Mouse (Mus musculus) bone marrow macrophage, adult 2 months (primary cell): ENCODE data around the gene Ccdc13. TPM values are rescaled to one million over a fixed set of nuclear protein-coding genes. Genes with fewer than 3 reads are reported as not detected.

Source experiments
- H3K27ac ChIP-seq: 2 replicates; pipeline ENCODE4 v1.5.1; 2012; ENCODE audit warnings: low read depth, low read length; ENCODE audit not compliant: insufficient read depth
- H3K4me1 ChIP-seq: 2 replicates; pipeline ENCODE4 v1.6.1; 2012; ENCODE audit warnings: low read length; ENCODE audit not compliant: control insufficient read depth, insufficient read depth
- H3K4me3 ChIP-seq: 2 replicates; pipeline ENCODE4 v1.5.1; 2012; ENCODE audit warnings: mild to moderate bottlenecking, low read length, moderate library complexity; ENCODE audit not compliant: insufficient read depth
- CTCF ChIP-seq: IDR thresholded peaks from 2 replicates; pipeline ENCODE4 v1.5.1; 2012; ENCODE audit warnings: low read depth, mild to moderate bottlenecking, low read length, moderate library complexity
- POLR2A ChIP-seq: IDR thresholded peaks from 2 replicates; pipeline ENCODE4 v1.6.1; 2012; ENCODE audit warnings: mild to moderate bottlenecking, low read depth, low read length, borderline replicate concordance
- polyA plus RNA-seq: library from polyadenylated mRNA; stranded (reverse); fragments of >200 nt; gene quantifications from 2 replicates; pipeline ENCODE4 v1.2.4, GENCODE M21; 2012; ENCODE audit not compliant: missing spikeins, insufficient read depth, insufficient read length

Ccdc13 gene
- polyA plus RNA-seq, 1 experiment = not detected

GRCm38 (mm10) chr9:121752774-121753173 is 86.5 kb downstream of the Ccdc13 start:
- H3K4me1 ChIP-seq = no peaks in the 10 kb centered on the region
- H3K4me3 ChIP-seq = no peak overlapping the region
- no peak overlapping the region for H3K27ac ChIP-seq
- TF ChIP-seq POLR2A (no peak), CTCF (no peak)

Other genes with a start within 250 kb of the Ccdc13 start
- 11.5 and 11.8 TPM in 2 replicates for gene Lyzl4, start 197.4 kb downstream of the Ccdc13 start, polyA plus RNA-seq
- 4.1 and 4.8 TPM in 2 replicates for gene Vipr1, start 196.7 kb downstream of the Ccdc13 start, polyA plus RNA-seq
- gene Sec22c, start 134.0 kb downstream of the Ccdc13 start, polyA plus RNA-seq = 9.3 and 14.2 TPM in 2 replicates
- gene Ss18l2, start 129.1 kb downstream of the Ccdc13 start, polyA plus RNA-seq = 27.5 and 34.0 TPM in 2 replicates
- gene Nktr, start 120.3 kb downstream of the Ccdc13 start, polyA plus RNA-seq = 109 and 111 TPM in 2 replicates
- gene Zfp651, start 80.1 kb downstream of the Ccdc13 start, polyA plus RNA-seq = 0.38 and 0.39 TPM in 2 replicates
- gene Klhl40, start 61.9 kb downstream of the Ccdc13 start, polyA plus RNA-seq = not detected in 2 replicates
- not detected in 2 replicates for gene Hhatl, start 47.0 kb downstream of the Ccdc13 start, polyA plus RNA-seq
- gene Higd1a, start 18.9 kb upstream of the Ccdc13 start, polyA plus RNA-seq = 45.9 and 52.3 TPM in 2 replicates
- not detected in 2 replicates for gene Ackr2, start 58.9 kb upstream of the Ccdc13 start, polyA plus RNA-seq
- gene Cyp8b1, start 76.8 kb upstream of the Ccdc13 start, polyA plus RNA-seq = not detected in 2 replicates
- gene Fam198a, start 111.5 kb upstream of the Ccdc13 start, polyA plus RNA-seq = not detected in 2 replicates
- 1.8 and 2.5 TPM in 2 replicates for gene Pomgnt2, start 157.6 kb upstream of the Ccdc13 start, polyA plus RNA-seq